Mouse (Mus musculus): ENCODE data around the gene Ccdc184. TPM values are rescaled to one million over a fixed set of nuclear protein-coding genes. Genes with fewer than 3 reads are reported as not detected.
A peak's percentile ranks its signal among the peaks of the same experiment; 100 is the strongest.

The Ccdc184 gene
- total RNA-seq, 2 experiments from 2014 or later = not detected

DNA sequence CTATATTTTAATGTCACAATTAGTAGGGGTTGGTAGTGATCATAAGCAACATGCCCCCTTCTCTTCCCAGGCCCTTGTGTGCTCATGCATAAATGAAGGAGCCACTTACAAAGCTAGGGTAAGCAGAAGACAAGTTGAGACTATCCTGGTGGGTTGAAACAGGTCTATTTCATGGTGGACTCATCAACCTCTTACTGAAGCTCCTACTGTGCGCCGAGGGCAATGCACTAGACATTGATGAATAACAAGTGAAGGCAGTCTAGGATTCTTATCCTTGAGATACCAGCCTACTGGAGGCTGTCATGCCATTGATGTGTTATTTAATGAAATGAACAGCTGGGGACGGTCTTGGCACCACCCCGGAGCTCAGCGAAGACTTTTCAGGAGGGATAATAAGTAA lies 11.7 kb upstream of the Ccdc184 start:
- DNase-seq (ENCODE audit: low spot score in 2 of 2) = no peak

DNA sequence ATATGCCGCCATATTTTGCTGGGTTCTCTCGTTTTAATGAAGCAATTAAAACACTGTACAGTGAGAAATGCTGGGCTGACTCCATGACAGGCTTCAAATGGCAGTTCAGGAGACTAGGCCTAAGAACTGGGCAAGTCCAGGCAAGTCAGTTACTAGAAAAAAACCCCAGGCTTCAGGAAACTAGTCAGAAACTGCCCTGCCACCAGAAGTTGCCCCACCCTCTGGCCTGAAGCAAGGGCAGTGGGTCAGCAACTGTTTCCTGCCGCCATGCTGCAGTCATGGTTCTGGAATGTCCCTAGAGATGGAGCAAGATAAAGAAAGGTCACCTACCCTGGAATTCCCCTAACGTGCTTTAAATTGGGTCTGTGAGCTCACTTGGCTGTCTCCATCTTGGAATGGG lies 11.0 kb upstream of the Ccdc184 start:
- no peak for DNase-seq (ENCODE audit: low spot score in 2 of 2)

DNA sequence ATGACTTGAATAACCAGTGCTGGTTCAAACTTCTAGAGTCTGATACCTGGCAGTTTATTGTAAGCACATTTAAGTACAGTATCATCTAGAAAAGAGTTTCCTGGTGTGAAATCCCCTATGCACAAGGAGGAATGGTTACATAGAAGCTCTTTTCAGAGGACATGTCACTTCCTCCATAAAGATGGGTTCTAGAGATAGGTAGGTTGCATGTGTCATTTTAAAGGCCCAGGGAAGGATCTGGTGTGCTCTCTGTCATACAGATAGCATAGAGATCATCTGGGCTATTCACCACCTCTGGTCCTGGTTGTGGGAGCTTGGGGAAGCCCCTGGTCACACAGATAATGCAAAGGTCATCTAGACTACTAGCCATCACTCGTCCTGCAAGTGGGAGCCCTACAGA lies 9.7 kb upstream of the Ccdc184 start:
- no peak for DNase-seq (ENCODE audit: low spot score in 2 of 2)

DNA sequence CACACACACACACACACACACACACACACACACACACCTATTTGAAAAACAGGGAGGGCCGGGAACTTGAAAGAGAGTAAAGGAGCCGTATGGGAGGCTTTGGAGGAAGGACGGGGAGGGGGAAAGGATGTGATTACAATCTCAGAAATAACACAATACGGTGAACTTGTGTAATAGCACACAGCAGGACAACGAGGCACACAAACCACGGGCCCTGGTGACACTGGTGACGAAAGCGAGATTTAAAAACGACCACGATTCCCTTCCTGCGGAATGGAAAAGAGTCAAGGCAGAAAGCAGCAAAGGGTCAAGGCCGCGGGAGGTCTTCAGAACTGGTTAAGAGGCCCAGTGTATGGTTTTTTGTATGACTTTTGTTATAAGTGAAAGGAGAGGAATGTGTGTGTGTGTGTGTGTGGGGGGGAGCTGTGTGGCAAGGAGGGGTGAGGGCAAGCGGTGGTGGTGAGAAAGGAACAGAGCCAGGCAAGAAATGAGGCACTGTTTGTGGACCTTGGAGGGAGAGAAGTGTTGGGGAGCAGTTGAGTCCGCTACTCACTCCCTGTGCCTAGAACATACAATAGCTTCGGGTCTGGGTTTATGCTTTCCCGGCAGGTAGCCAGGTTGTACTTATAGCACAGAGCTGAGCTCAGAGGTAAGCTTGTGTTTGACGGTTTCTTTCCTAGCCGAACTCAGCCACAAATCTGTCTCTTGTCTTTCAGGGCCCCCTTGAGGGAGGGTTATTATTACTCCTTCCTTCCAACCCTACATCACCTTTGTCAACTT lies 5.7 kb upstream of the Ccdc184 start:
- DNase-seq (ENCODE audit: low spot score in 2 of 2) = no peak

DNA sequence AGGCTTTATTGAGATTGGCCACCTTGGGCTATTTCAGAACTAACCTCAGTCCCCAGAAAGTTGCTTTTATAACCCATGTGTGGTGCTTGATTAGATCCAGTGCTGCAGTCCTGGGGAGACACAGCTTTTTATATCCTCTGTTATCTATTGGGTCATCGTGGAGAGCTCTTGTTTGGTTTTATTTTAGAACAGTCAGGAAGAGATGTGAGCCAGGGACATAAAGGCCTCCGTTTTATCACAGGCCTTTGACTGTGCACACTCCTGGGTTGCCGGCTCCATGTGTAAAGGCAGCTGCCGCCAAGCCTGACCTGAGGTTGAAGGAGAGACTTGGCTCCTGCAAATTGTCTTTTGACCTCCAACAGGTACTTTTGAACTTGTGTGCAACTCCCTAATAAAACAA lies 4.4 kb upstream of the Ccdc184 start:
- DNase-seq (ENCODE audit: low spot score in 2 of 2) = no peak

DNA sequence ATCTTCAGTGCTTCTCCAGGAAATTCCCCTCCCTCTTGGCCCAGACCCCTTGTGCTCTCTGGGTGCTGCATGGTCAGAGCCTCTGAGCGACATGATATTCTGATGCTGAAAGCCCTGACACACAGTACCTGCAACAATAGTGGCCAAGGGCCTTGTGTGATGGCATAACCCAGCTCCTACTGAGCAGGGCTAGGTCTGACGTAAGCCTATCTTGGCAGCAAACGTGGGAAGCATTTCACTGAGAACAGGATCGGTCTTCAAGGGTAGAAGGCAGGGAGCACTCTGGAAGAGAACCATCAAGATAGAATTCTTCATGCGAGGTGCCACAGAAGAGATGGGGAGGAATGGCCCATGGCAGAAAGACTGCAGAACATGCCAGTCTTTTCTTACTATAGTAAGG lies 1.4 kb upstream of the Ccdc184 start, which contains the start of gene Asb8:
Gene Asb8, minus strand, starts transcription at position 101 of the 400 bp plus-strand sequence.
- no peak for DNase-seq (ENCODE audit: low spot score in 2 of 2)

DNA sequence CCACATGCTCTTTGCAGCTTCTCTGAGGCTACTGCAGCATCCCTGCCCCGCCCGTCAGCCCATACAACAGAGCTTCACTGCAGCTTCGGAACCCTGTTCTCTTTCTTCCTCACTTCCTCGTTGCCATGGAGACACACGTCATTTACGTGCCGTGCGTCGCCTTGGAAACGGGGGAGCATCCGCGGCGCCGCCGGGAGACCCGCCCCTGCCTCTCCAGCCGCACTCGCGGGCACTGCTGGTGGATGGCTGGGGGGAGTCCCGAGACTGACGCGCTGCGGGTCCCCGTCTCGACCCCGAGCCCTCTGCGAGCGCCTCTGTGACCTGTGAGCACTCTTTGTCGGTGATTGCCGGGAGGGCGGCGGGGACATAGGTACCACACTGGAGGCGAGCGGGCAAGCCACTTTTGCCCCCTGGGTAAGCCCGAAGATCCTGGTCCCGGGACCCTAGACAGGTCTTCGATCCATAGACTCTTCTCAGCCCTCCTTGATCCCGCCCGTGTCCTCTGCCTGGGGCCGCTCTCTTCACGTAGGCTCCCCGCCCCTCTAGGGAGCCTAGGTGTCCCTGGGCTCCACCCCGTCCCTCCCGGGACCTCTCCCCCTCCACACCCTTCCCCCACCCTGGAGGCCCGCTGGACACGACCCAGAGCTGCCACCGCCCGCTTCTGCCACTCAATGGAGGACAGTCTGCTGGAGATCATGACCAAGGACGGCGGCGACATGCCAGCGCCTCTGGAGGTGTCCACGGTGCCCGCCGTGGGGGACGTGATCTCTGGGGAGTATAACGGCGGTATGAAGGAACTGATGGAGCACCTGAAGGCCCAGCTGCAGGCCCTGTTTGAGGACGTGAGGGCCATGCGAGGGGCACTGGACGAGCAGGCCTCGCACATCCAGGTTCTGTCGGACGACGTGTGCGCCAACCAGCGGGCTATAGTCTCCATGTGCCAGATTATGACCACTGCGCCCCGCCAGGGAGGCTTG lies 975 bp downstream of the Ccdc184 start:
- peak; percentile 24 to 48 for DNase-seq (ENCODE audit: low spot score in 2 of 2)

DNA sequence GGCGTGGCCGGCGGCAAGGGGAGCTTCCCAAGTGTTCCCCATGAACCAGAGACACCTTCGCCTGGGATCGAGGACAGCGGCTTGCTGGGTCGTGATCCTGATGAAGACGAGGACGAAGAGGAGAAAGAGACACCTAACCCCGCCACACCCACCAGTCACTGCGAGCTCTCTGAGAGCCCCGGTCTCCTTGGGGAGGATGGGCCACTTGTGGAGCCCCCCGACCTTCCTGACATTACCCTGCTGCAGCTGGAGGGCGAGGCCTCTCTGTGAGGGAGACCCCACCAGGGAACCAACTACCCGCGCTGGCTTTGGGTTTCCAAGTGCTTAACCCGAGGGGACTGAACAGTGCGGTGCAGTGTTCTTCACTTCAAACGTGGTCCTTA lies 1.7 kb downstream of the Ccdc184 start:
- DNase-seq (ENCODE audit: low spot score in 2 of 2) = no peak

DNA sequence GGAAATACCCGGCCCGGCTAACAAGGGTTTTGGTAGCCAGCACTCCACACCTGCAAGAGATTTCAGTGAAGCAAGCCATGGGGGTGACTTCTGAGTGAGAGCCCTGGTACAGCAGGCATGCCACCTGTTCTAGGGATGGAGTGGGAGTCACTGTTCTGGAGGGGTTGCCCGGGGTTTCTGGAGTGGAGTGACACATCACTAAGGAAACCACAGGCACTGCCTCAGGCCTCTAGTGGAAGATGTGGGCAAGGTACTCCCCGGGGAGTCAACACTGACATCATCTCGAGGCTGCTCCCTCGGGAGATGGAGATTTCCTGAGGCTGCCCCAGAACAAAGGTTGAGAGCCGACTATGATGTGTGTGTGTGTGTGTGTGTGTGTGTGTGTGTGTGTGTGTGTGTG lies 3.4 kb downstream of the Ccdc184 start:
- DNase-seq (ENCODE audit: low spot score in 2 of 2) = no peak

DNA sequence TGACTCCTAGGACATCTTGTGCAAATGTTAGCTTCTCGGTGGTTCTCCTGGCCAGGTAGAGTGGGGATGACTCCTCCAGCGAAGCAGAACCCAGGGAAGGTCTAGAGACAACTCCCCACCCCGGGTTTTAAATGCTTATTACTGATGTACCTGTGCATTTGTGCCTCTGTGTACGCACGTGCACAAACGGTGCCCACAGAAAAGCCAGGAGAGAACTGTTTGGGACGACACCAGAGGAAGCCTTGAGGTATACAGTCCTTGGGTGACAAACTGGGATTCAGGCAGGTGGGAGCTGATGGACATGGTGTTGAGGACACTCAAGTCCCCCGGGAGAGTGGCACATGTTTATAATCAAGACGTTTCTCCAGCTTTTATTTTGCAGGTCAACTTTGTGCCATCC lies 4.0 kb downstream of the Ccdc184 start:
- no peak for DNase-seq (ENCODE audit: low spot score in 2 of 2)

DNA sequence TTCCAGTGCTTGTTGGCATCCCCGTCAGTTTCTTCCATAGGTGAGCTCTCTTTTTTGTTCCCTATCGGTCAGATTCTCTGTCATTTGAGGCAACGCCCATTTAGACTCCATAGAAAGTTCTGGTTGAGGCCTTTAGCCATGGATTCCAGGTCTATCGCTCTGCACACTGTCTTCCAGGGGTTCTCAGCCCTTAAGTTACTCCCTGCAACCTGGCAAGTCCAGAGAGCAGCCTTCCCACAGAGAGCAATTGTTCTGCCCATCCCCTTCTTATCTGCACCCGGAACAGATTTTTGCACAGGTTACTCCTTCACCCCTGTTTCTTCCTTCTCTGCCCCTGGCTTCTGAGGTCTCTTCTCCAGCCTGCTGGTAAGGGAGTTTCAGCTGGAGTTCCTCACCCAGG lies 5.2 kb downstream of the Ccdc184 start:
- no peak for DNase-seq (ENCODE audit: low spot score in 2 of 2)

DNA sequence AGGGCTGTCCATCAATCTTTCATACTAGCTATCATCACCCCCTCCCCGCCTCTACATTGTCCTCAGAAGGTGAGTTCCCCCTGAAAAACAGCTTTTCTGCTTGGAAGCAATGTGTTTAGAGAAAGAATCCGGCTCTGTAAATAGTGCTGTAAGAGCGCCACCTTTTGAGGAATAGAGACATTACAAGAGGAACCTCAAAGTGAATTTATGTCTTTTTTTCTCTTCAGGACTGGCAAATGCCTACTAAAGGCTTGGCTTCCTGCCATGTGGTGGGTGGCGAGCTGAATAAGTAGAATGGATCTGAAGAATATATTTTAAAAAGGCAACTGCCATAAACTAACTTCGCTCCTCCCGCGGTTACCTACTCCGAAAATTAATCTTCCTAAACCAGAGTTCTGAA lies 6.9 kb downstream of the Ccdc184 start:
- DNase-seq (ENCODE audit: low spot score in 2 of 2) = peak in 1 of 2 experiments; percentile 16

DNA sequence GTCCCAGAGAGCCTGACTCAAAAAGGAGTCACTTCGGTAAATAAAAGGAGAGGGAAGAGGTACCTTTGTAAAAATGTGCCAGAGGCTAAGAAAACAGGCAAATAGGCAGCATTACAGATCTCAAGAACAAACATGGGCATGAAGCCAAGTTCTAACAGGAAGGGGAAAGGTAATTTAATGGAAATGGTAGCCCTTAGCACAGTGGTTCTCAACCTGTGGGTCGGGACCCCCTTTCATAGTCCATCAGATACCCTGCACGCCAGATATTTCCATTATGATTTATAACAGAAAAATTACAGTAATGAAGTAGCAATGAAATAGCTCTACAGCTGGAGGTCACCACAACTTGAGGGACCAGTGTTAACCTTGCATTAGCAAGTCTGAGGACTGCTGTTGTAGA lies 10.4 kb downstream of the Ccdc184 start:
- DNase-seq (ENCODE audit: low spot score in 2 of 2) = no peak

DNA sequence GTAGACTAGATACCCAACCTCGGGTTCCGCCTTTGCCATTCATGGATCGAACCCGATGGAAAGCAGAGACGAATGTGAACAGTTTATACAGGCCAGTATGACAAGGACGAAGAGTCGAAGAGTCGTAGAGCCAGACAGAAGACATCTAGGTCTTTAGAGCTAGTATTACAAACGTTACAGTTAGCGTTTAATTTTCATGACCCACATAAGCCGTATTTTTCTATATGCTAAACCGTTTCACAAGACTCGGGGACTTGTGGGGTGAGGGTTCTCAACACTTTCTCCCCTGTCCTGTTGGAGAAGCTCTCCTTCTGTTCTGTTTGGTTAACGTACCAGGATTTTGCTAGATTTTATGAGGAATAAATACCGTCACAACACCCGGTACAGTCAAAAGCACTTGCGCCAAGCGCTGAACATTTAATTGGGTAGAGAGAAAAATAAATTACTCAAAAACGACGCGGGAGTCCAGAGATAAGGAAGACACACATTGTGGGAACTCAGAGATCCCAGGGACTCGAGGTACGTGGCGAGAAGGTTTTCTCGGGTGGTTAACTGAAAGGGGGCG lies 13.7 kb downstream of the Ccdc184 start:
- DNase-seq (ENCODE audit: low spot score in 2 of 2) = no peak

DNA sequence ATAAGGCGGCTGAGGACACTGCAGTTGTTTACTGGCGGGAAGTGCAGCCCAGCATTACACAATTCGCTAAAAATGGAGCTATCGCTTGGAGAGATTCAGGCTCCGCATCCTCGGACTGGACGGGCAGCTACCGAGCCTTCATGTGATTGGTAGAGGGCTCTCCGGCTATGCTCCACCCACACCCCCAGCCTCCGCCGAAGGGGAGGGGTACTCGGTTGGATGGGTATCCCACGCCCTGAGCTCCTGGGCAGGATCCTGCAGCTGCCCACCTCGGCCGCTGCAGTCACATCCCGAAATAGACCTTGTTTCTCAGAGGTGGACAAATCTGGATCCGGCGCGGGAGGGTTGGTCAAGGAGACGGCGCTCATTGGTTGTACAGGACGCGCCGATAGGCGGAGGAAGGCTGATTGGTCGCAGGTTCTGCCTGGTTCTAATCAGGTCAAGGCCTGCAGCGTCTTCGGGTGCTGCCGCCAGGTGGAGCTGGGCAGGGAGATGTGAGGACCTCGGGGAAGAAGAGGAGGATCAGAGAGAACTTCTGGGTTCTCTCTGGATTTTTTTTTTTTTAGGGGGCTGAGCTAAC lies 14.3 kb downstream of the Ccdc184 start:
- peak; percentile 70 to 89 for DNase-seq (ENCODE audit: low spot score in 2 of 2)

DNA sequence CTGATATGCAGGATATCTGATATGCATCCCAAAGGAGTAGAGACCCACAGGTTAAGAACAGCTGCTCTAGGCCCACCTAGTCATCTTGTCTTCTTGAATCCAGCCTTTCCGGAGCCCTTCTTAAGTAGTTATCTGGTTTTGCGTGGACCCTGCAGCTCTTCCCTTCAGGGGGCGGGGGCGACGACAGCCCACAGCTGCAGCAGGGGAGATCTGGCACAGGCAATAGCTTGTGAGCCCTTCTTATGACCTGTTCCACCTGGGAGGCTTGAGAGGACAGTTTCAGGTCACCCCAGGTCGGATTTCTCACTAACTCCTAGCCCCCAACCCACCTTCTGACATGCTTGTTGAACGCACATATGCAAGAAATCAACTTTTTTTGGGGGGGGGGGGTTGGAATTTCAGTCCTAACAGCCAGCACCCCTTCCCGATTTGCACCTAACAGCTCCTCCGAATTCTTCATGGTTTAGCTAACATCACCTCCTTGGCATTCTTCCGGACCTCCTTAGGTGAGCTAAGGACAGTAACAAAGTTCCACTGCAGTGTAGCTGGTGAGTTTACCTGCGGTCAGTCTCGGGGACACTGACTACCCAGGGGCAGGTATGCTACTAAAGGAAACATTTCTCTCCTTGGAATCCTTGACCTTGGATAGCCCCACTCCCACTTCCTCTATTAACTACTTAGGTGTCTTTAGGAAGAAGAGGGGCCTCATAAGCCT lies 15.1 kb downstream of the Ccdc184 start:
- no peak for DNase-seq (ENCODE audit: low spot score in 2 of 2)

DNA sequence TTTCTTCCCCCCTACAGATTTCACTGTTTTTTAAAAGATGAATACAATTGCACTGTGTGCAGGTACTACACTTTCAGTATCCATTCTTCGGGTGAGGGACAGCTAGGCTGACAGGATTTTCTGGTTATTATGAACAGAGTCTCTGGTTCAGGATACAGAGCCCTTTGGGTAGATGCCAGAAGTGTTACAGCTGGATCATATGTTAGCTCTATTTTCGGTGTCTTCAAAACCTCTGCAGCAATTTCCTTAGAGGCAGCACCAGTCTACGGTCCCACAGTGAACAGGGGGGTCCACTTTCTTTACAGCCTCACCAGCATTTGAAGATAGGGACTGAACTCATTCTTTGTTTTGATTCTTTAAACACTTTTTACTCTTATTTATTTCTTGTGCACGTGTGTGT lies 17.5 kb downstream of the Ccdc184 start:
- no peak for DNase-seq (ENCODE audit: low spot score in 2 of 2)

DNA sequence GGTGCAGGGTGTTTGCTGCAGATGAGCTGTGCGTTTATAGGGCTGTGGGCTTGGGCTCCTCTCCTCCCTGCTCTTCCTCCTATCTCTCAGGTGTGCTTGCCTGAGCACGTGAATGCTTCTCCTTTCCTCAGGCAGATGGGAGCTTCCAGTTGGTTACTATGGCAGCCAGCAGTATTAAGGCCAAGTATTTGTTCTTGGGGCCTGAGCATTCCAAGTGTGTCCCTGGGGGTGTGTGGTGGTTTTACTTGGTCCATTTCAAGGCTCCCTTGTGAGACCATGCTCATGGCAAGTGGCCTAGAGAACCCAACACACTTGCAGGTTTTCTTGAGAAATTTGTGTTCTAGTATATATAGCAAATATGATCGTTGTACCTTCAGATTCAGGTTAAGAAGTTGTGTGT lies 28.5 kb downstream of the Ccdc184 start, which contains the start of gene Olfr288:
Gene Olfr288, minus strand, starts transcription at position 101 of the 400 bp plus-strand sequence.
- DNase-seq (ENCODE audit: low spot score in 2 of 2) = no peak

DNA sequence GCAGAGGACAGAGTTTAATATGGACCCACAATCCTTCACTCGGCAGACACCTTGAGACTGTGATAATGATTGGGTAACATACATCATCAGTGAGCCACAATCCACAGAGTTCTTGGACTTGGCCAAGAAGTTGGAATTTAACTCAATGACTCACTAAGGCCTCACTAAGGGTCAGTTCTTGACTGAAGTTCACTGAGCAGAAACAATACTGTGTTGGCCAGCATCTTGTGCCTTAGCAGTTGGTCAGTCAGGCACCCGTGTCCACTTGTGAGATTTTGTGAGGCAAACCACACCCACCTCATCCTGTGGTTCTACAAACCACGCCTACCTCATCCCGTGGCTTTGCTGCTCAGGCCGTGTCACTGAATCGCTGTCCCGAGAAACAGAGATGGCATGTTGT lies 42.7 kb downstream of the Ccdc184 start:
- no peak for DNase-seq (ENCODE audit: low spot score in 2 of 2)

DNA sequence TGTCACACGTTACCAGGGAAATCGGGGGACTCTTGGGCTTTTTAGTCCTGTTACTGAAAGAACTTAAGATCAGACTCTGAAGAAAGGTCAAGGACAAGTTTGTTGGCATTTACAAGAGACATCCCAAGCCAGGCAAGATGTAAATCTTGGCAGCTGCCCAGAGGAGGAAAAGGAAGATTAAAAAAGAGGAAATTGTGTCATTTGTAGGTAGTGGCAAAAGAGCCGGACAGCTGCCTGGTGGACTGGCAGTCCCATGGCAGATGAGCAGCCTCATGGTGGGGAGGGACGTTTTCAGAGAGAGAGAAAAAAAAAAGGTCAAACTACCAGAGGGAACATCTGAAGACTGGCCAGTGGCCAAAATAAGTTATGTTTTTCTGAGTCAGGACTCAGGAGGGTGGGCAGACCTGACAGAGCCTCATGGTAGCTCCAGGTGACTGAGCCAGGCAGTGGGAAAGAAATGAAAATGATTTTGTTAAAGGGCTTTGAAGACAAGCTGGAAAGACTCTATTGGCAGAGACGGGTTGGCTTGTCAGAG lies 46.4 kb downstream of the Ccdc184 start:
- DNase-seq (ENCODE audit: low spot score in 2 of 2) = no peak

DNA sequence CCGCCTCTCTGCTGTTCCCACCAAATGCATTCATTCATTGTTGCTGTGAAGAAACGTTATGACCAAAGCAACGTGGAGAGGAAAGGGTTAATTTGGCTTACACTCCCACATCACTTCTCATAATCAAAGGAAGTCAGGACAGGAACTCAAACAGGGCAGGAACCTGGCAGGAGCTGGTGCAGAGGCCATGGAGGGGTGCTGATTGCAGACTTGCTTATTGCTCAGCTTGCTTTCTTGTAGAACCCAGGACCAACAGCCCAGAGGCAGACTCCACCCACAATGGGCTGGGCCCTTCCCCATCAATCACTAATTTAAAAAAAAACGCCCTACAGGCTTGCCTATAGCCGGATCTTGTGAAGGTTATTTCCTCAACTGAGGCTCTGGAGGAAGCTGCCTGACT lies 47.2 kb downstream of the Ccdc184 start:
- no peak for DNase-seq (ENCODE audit: low spot score in 2 of 2)

Measured in gastrocnemius, postnatal 4 days (tissue).